Mouse (Mus musculus) NIH3T3 (cell line): ENCODE measurements around the gene Hivep2.

ENCODE experiments used
- DNase-seq: peaks from one replicate; pipeline ENCODE4 v3.0.0-alpha.2; 2012; ENCODE audit warnings: low read depth

Gene Hivep2

GRCm38 (mm10) chr10:14085241-14085659 is 119.4 kb downstream of the Hivep2 start:
- no peak for DNase-seq

DNA sequence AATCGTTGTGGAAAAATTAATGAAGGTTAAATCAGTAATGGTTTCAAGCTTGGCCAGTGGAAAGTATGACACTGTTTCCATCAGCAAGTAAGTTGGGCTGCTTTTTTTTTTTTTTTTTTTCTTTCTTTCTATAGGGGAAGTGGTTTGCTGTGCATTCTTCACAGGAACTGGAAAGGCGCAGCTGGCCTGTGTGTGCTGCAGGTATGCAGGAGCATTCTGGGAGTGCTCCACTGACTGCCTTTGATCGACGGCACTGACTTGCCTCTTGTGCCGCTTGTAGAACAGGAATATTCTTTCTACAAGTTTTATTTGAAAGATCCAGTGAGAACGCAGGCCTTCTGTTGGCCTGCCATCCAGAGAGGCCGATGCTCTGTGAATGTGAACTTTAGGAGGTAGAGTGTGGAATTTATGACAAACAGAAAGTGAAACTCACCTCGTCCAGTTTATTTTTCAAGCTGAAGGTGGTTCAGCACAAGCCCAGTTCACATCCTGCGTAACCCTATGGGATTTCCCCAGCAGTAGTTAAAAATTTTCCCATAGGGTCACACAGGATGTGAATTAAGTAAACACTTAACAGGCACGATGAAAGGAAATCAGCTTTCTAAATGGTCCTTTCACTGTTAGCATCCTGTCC is 120.1 kb downstream of the Hivep2 start:
- DNase-seq, result no peak

DNA sequence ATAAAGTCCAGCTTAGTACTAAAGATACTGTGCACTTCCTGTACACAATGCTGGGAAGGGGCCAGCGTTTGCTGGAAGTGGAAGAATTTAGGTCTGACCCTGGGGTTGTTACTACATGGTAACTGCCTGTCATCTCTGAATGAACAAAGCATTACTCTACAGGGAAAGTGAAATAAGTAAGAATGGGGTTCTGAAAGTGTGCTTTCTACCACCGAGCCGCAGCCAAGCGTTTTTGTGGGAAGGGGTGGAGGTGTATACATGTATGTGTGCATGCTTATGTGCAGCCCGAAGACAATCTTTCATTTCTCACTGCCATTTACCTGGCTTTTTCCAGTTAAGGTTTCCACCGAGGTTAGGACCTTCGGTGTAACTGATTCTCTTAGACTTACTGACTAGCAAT is 121.4 kb downstream of the Hivep2 start:
- DNase-seq, result peak; percentile 9

GRCm38 (mm10) chr10:14089488-14089887 is 123.6 kb downstream of the Hivep2 start:
- DNase-seq, result peak; percentile 21

GRCm38 (mm10) chr10:14094033-14094432 is 128.2 kb downstream of the Hivep2 start:
- no peak for DNase-seq

- DNase-seq, result no peak
Measured at GRCm38 (mm10) chr10:14096045-14096444, 130.2 kb downstream of the Hivep2 start.

DNA sequence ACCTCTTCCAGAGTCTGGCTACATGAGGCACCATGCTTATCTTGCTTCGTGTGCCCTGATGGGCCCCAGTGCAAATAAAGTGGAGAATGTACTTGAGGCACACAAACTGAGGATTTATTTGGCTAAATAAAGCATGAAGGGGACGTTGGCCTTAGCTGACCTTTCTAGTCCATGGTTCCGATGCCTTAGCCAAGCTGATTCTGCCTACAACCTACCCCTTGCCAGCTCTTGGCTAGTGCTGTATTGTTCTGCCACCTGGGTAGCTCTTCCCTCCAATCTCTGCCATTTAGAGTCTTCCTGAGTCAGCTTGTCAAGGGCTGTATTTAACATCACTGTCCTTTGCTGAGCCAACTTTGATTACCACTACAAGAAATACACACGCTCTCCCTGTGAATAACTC is 133.3 kb downstream of the Hivep2 start:
- no peak for DNase-seq

- no peak for DNase-seq
Measured at GRCm38 (mm10) chr10:14100041-14100440, 134.2 kb downstream of the Hivep2 start.

DNA sequence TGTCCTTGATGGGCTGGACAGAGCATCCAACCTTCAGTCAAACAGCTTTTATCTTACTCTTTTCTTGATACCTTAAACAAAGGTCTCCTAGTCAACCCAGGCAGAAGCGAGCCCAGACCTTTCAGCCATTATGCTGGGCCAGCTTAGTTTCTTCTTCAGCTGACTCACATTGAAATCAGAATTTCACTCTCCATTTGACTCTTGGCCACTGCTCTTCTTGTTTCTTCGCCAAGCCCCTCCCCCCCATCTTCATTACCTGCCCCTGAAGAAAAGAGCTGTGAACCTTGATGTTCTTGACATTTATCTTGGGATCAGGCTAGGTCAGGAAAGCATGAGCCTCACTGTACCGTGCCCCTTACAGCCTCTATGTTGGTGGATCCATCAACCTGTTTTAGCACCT is 135.0 kb downstream of the Hivep2 start:
- no peak for DNase-seq

DNA sequence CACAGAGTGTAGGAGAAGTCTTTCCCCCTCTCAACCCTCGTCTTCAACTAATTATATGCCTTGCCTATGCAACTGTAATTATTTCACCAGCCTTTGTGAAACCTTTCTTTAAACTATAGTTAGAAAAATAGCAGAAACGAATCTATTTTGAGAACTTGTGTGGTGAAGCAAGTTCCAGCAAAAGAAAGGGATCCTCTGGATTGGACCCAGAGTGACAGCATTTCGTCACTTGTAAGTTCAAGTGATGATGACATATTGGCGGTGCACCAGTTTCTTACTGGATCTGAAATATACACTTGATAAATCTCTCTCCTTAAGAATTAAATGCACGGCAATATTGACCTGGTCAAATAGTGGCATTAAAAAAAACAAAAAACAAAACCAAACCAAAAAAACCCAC is 136.1 kb downstream of the Hivep2 start:
- DNase-seq, result peak; percentile 24

DNA sequence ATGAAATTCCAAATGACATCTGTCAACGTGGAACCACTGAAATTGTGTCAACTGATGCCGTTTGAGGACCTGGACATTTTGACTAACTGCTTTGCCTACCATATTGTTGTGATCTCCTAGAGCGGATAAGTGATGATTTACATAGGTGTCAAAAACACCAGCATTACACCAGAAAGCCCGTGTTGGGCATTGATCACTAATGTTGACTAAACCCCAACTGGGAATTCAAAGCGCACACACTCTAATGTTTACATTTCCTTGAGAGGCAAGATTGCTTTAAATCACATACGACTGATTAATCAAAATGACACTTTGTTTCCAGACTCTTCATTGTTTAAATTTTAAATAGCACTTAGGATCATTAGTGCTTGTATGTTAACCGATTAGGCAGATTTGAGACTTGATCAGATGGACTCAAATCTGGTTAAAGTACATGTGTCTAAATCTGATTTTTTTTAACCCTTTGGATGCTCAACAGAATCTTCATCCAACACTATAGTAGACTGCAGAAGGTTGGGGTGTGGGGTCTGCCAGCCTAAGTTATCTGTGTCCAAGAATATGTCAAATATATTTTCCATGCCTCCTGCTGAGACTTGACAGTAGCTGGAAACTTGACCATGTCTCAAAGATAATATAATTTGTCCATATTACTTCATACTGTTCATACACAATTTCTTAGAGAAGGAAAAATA is 142.3 kb downstream of the Hivep2 start:
- DNase-seq, result no peak

GRCm38 (mm10) chr10:14115846-14116245 is 150.0 kb downstream of the Hivep2 start:
- DNase-seq, result no peak

- DNase-seq, result no peak
Measured at GRCm38 (mm10) chr10:14116978-14117377, 151.1 kb downstream of the Hivep2 start.

DNA sequence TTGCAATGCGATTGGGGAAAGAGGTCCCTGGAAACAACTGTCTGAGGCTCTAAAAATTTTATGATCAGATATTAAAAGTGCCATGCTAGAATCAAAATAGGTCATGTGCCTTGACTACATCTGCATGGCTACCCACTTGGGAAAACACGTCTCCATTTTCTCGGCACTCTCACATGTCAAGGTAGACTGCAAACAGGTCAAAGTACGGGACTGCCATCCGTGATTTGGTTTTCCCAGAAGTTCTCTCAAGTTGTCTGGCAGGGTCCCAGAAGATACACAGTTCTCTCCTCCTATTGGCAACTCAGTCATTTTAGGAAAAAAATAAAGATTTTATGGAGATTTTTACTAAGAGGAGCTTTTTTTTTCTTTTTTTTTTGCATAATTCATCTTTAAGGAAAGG is 153.3 kb downstream of the Hivep2 start:
- DNase-seq, result no peak

GRCm38 (mm10) chr10:14120512-14120911 is 154.6 kb downstream of the Hivep2 start:
- DNase-seq, result no peak

DNA sequence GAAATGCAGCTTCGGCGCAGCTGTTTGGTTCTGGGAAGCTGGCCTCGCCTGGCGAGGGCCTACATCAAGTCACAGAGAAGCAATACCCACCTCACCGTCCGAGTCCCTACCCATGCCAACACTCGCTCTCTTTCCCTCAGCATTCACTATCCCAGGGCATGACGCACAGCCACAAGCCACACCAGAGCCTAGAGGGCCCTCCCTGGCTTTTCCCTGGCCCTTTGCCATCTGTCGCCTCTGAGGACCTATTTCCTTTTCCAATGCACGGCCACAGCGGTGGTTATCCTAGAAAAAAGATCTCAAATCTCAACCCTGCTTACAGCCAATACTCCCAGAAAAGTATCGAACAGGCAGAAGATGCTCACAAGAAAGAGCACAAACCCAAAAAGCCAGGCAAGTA is 162.0 kb downstream of the Hivep2 start:
- no peak for DNase-seq

DNA sequence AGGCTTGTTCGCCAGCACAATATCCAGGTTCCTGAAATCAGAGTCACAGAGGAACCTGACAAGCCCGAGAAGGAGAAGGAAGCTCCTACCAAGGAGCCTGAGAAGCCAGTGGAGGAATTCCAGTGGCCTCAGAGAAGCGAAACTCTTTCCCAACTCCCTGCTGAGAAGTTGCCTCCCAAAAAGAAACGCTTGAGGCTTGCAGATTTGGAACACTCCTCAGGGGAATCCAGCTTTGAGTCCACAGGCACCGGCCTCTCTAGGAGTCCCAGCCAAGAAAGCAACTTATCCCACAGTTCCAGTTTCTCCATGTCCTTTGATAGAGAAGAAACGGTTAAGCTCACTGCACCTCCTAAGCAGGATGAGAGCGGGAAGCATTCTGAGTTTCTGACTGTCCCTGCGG is 164.4 kb downstream of the Hivep2 start:
- no peak for DNase-seq

GRCm38 (mm10) chr10:14131307-14131706 is 165.4 kb downstream of the Hivep2 start:
- no peak for DNase-seq

DNA sequence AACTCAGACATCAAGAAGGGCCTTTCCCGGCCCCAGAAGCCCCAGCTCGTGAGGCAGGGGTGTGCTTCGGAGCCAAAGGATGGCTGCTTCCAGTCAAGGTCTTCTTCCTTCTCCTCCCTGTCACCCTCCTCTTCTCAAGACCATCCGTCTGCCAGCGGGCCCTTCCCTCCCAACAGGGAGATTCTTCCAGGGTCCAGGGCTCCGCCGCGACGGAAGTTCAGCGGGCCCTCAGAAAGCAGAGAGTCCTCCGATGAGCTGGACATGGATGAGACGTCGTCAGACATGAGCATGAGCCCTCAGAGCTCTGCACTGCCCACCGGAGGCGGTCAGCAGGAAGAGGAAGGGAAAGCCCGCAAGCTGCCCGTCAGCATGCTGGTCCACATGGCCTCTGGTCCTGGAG is 166.2 kb downstream of the Hivep2 start:
- DNase-seq, result no peak

GRCm38 (mm10) chr10:14132937-14133336 is 167.1 kb downstream of the Hivep2 start:
- DNase-seq, result no peak

GRCm38 (mm10) chr10:14138663-14139062 is 172.8 kb downstream of the Hivep2 start:
- no peak for DNase-seq

GRCm38 (mm10) chr10:14144840-14145239 is 179.0 kb downstream of the Hivep2 start:
- DNase-seq, result no peak

DNA sequence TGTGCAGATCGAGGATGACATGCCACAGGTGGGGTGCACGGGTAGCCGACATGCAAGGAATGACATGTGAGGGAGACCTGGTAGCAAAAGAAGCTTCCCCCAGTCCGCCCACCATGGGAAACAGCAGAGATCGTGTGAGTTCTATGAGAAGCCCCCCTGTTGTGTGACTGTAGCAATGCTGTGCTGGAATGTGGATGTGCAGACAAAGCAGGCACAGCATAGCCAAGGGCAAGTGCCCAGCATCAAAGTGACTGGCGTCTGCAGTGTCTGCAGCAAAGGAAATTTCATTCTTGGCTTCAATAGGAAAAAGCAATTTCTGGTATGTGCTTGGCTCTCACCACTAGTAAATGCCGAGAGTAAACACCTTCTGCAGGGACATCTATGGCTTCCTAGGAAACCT is 199.0 kb downstream of the Hivep2 start:
- DNase-seq, result no peak
